Mouse (Mus musculus): ENCODE results near the gene Lhcgr. TPM values are rescaled to one million over a fixed set of nuclear protein-coding genes. Genes with fewer than 3 reads are reported as not detected.

Gene Lhcgr
- polyA plus RNA-seq, 1 experiment from 2014 or later: not detected

- no peak for ATAC-seq (ENCODE audit: low read depth)
- Histone ChIP-seq H3K9me3 (replicated peaks; ENCODE audit: control insufficient read depth, low read length) (no peaks in the 10 kb centered on the region), H3K9ac (ENCODE audit: low read depth, low read length) (no peak overlapping the region), H3K27me3 (ENCODE audit: control insufficient read depth, insufficient read depth, low read depth, low read length) (no peaks in the 10 kb centered on the region), H3K4me2 (ENCODE audit: low read depth, low read length) (no peak overlapping the region), H3K4me3 (ENCODE audit: low read depth, low read length) (no peak overlapping the region), H3K36me3 (ENCODE audit: control insufficient read depth, insufficient read depth) (no peaks in the 10 kb centered on the region), H3K4me1 (ENCODE audit: control insufficient read depth, low read depth, low read length) (no peaks in the 10 kb centered on the region), H3K27ac (ENCODE audit: low read length) (no peak overlapping the region)
- WGBS (ENCODE audit: insufficient replicate concordance): 57% methylated on average over 4 of the region's 4 CpGs
Measured at GRCm38 (mm10) chr17:88786385-88786784, 5.4 kb downstream of the Lhcgr start.

GRCm38 (mm10) chr17:88779148-88779547 is 12.6 kb downstream of the Lhcgr start:
- Histone ChIP-seq H3K27ac (ENCODE audit: low read length) (no peak overlapping the region), H3K4me2 (ENCODE audit: low read depth, low read length) (no peak overlapping the region), H3K9me3 (replicated peaks; ENCODE audit: control insufficient read depth, low read length) (no peaks in the 10 kb centered on the region), H3K27me3 (ENCODE audit: control insufficient read depth, insufficient read depth, low read depth, low read length) (no peaks in the 10 kb centered on the region), H3K9ac (ENCODE audit: low read depth, low read length) (no peak overlapping the region), H3K4me1 (ENCODE audit: control insufficient read depth, low read depth, low read length) (no peaks in the 10 kb centered on the region), H3K4me3 (ENCODE audit: low read depth, low read length) (no peak overlapping the region), H3K36me3 (ENCODE audit: control insufficient read depth, insufficient read depth) (no peaks in the 10 kb centered on the region)
- ATAC-seq (ENCODE audit: low read depth): no peak
- 37% methylated on average over 3 of the region's 3 CpGs for WGBS (ENCODE audit: insufficient replicate concordance)

GRCm38 (mm10) chr17:88774103-88774526 is 17.7 kb downstream of the Lhcgr start:
- no peaks in the 10 kb centered on the region for H3K9me3 ChIP-seq (replicated peaks; ENCODE audit: control insufficient read depth, low read length)
- no peaks in the 10 kb centered on the region for H3K27me3 ChIP-seq (ENCODE audit: control insufficient read depth, insufficient read depth, low read depth, low read length)
- ATAC-seq (ENCODE audit: low read depth): no peak
- H3K9ac ChIP-seq (ENCODE audit: low read depth, low read length): no peak overlapping the region
- no peaks in the 10 kb centered on the region for H3K36me3 ChIP-seq (ENCODE audit: control insufficient read depth, insufficient read depth)
- no peaks in the 10 kb centered on the region for H3K4me1 ChIP-seq (ENCODE audit: control insufficient read depth, low read depth, low read length)
- H3K27ac ChIP-seq (ENCODE audit: low read length): no peak overlapping the region
- WGBS (ENCODE audit: insufficient replicate concordance): 41% methylated on average over 9 of the region's 9 CpGs
- no peak overlapping the region for H3K4me3 ChIP-seq (ENCODE audit: low read depth, low read length)
- no peak overlapping the region for H3K4me2 ChIP-seq (ENCODE audit: low read depth, low read length)

- no peak for ATAC-seq (ENCODE audit: low read depth)
- H3K36me3 ChIP-seq (ENCODE audit: control insufficient read depth, insufficient read depth): no peaks in the 10 kb centered on the region
- 70% methylated on average over 7 of the region's 7 CpGs for WGBS (ENCODE audit: insufficient replicate concordance)
- no peak overlapping the region for H3K9ac ChIP-seq (ENCODE audit: low read depth, low read length)
- no peaks in the 10 kb centered on the region for H3K9me3 ChIP-seq (replicated peaks; ENCODE audit: control insufficient read depth, low read length)
- no peak overlapping the region for H3K4me3 ChIP-seq (ENCODE audit: low read depth, low read length)
- H3K4me2 ChIP-seq (ENCODE audit: low read depth, low read length): no peak overlapping the region
- H3K27me3 ChIP-seq (ENCODE audit: control insufficient read depth, insufficient read depth, low read depth, low read length): no peaks in the 10 kb centered on the region
- H3K27ac ChIP-seq (ENCODE audit: low read length): no peak overlapping the region
- no peaks in the 10 kb centered on the region for H3K4me1 ChIP-seq (ENCODE audit: control insufficient read depth, low read depth, low read length)
Measured at GRCm38 (mm10) chr17:88770081-88770480, 21.7 kb downstream of the Lhcgr start.

- H3K27ac ChIP-seq (ENCODE audit: low read length): no peak overlapping the region
- no peaks in the 10 kb centered on the region for H3K9me3 ChIP-seq (replicated peaks; ENCODE audit: control insufficient read depth, low read length)
- ATAC-seq (ENCODE audit: low read depth): no peak
- no peak overlapping the region for H3K9ac ChIP-seq (ENCODE audit: low read depth, low read length)
- H3K4me3 ChIP-seq (ENCODE audit: low read depth, low read length): no peak overlapping the region
- H3K4me1 ChIP-seq (ENCODE audit: control insufficient read depth, low read depth, low read length): no peaks in the 10 kb centered on the region
- H3K4me2 ChIP-seq (ENCODE audit: low read depth, low read length): no peak overlapping the region
- H3K27me3 ChIP-seq (ENCODE audit: control insufficient read depth, insufficient read depth, low read depth, low read length): no peaks in the 10 kb centered on the region
- 58% methylated on average over 2 of the region's 2 CpGs for WGBS (ENCODE audit: insufficient replicate concordance)
- no peaks in the 10 kb centered on the region for H3K36me3 ChIP-seq (ENCODE audit: control insufficient read depth, insufficient read depth)
Measured at GRCm38 (mm10) chr17:88769283-88769859, 22.4 kb downstream of the Lhcgr start.

- no peaks in the 10 kb centered on the region for H3K9me3 ChIP-seq (replicated peaks; ENCODE audit: control insufficient read depth, low read length)
- ATAC-seq (ENCODE audit: low read depth): no peak
- H3K4me2 ChIP-seq (ENCODE audit: low read depth, low read length): no peak overlapping the region
- no peaks in the 10 kb centered on the region for H3K27me3 ChIP-seq (ENCODE audit: control insufficient read depth, insufficient read depth, low read depth, low read length)
- no peaks in the 10 kb centered on the region for H3K36me3 ChIP-seq (ENCODE audit: control insufficient read depth, insufficient read depth)
- WGBS (ENCODE audit: insufficient replicate concordance): 55% methylated on average over 6 of the region's 6 CpGs
- no peaks in the 10 kb centered on the region for H3K4me1 ChIP-seq (ENCODE audit: control insufficient read depth, low read depth, low read length)
- H3K27ac ChIP-seq (ENCODE audit: low read length): no peak overlapping the region
- no peak overlapping the region for H3K4me3 ChIP-seq (ENCODE audit: low read depth, low read length)
- H3K9ac ChIP-seq (ENCODE audit: low read depth, low read length): no peak overlapping the region
Measured at GRCm38 (mm10) chr17:88766857-88767256, 24.9 kb downstream of the Lhcgr start.

GRCm38 (mm10) chr17:88764136-88764485 is 27.7 kb downstream of the Lhcgr start:
- Histone ChIP-seq H3K9me3 (replicated peaks; ENCODE audit: control insufficient read depth, low read length) (no peaks in the 10 kb centered on the region), H3K4me2 (ENCODE audit: low read depth, low read length) (no peak overlapping the region), H3K27me3 (ENCODE audit: control insufficient read depth, insufficient read depth, low read depth, low read length) (no peaks in the 10 kb centered on the region), H3K4me3 (ENCODE audit: low read depth, low read length) (no peak overlapping the region), H3K4me1 (ENCODE audit: control insufficient read depth, low read depth, low read length) (no peaks in the 10 kb centered on the region), H3K27ac (ENCODE audit: low read length) (no peak overlapping the region), H3K36me3 (ENCODE audit: control insufficient read depth, insufficient read depth) (no peaks in the 10 kb centered on the region), H3K9ac (ENCODE audit: low read depth, low read length) (no peak overlapping the region)
- no peak for ATAC-seq (ENCODE audit: low read depth)
- 64% methylated on average over 3 of the region's 3 CpGs for WGBS (ENCODE audit: insufficient replicate concordance)

- Histone ChIP-seq H3K9me3 (replicated peaks; ENCODE audit: control insufficient read depth, low read length) (no peaks in the 10 kb centered on the region), H3K27ac (ENCODE audit: low read length) (no peak overlapping the region), H3K4me3 (ENCODE audit: low read depth, low read length) (no peak overlapping the region), H3K27me3 (ENCODE audit: control insufficient read depth, insufficient read depth, low read depth, low read length) (no peaks in the 10 kb centered on the region), H3K4me1 (ENCODE audit: control insufficient read depth, low read depth, low read length) (no peaks in the 10 kb centered on the region), H3K9ac (ENCODE audit: low read depth, low read length) (no peak overlapping the region), H3K36me3 (ENCODE audit: control insufficient read depth, insufficient read depth) (no peaks in the 10 kb centered on the region), H3K4me2 (ENCODE audit: low read depth, low read length) (no peak overlapping the region)
- ATAC-seq (ENCODE audit: low read depth): no peak
- 52% methylated on average over 5 of the region's 5 CpGs for WGBS (ENCODE audit: insufficient replicate concordance)
Measured at GRCm38 (mm10) chr17:88763396-88764135, 28.2 kb downstream of the Lhcgr start.

GRCm38 (mm10) chr17:88758003-88758437 is 33.8 kb downstream of the Lhcgr start:
- Histone ChIP-seq H3K4me3 (ENCODE audit: low read depth, low read length) (no peak overlapping the region), H3K9me3 (replicated peaks; ENCODE audit: control insufficient read depth, low read length) (no peaks in the 10 kb centered on the region), H3K4me1 (ENCODE audit: control insufficient read depth, low read depth, low read length) (no peaks in the 10 kb centered on the region), H3K36me3 (ENCODE audit: control insufficient read depth, insufficient read depth) (no peaks in the 10 kb centered on the region), H3K27me3 (ENCODE audit: control insufficient read depth, insufficient read depth, low read depth, low read length) (no peaks in the 10 kb centered on the region), H3K27ac (ENCODE audit: low read length) (no peak overlapping the region), H3K4me2 (ENCODE audit: low read depth, low read length) (no peak overlapping the region), H3K9ac (ENCODE audit: low read depth, low read length) (no peak overlapping the region)
- WGBS (ENCODE audit: insufficient replicate concordance): 20% methylated on average over 9 of the region's 9 CpGs
- ATAC-seq (ENCODE audit: low read depth): no peak

Data from liver, embryonic 16.5 days (tissue).